Mouse (Mus musculus) gastrocnemius, postnatal 4 days (tissue): Measurements from ENCODE around the gene Islr. TPM values are rescaled to one million over a fixed set of nuclear protein-coding genes. Genes with fewer than 3 reads are reported as not detected.
A peak's percentile ranks its signal among the peaks of the same experiment; 100 is the strongest.
"Not testable (repeated sequence)": the region's sequence is repeated elsewhere in the genome, so short reads cannot be mapped to it uniquely, and the experiment has no call there.

Experiments used
- DNase-seq, 2 experiments: peaks; one replicate each; pipeline ENCODE4 v3.0.0; 2021 to 2022; ENCODE audit warnings: low spot score in 2 of 2, mixed read lengths in 2 of 2
- long read RNA-seq, 2 experiments: library from polyadenylated mRNA; stranded (forward); transcript quantifications; one replicate each; pipeline ENCODE4 v2.0.0; 2021
- total RNA-seq, 2 experiments: library from RNA; stranded (reverse); gene quantifications; 2 replicates each; pipeline ENCODE4 v1.2.3; 2021

Islr gene
- total RNA-seq, result 100 to 1,000 TPM; 179 to 208 TPM
- long read RNA-seq, experiment 1, transcript Islr-201 (2 exons, 2,223 nt), result minor isoform, 31 of 351 reads
- long read RNA-seq, experiment 1, transcript Islr-202 (2 exons, 2,076 nt), result major isoform, 206 of 351 reads
- long read RNA-seq, experiment 1, partial matches to known transcripts, result 0 of 351 reads
- long read RNA-seq, experiment 1, other reads (novel, unspliced or antisense), result 114 of 351 reads
- long read RNA-seq, experiment 2, transcript Islr-202 (2 exons, 2,076 nt), result major isoform, 193 of 369 reads
- long read RNA-seq, experiment 2, transcript Islr-201 (2 exons, 2,223 nt), result minor isoform, 51 of 369 reads
- long read RNA-seq, experiment 2, partial matches to known transcripts, result 0 of 369 reads
- long read RNA-seq, experiment 2, other reads (novel, unspliced or antisense), result 125 of 369 reads

DNA sequence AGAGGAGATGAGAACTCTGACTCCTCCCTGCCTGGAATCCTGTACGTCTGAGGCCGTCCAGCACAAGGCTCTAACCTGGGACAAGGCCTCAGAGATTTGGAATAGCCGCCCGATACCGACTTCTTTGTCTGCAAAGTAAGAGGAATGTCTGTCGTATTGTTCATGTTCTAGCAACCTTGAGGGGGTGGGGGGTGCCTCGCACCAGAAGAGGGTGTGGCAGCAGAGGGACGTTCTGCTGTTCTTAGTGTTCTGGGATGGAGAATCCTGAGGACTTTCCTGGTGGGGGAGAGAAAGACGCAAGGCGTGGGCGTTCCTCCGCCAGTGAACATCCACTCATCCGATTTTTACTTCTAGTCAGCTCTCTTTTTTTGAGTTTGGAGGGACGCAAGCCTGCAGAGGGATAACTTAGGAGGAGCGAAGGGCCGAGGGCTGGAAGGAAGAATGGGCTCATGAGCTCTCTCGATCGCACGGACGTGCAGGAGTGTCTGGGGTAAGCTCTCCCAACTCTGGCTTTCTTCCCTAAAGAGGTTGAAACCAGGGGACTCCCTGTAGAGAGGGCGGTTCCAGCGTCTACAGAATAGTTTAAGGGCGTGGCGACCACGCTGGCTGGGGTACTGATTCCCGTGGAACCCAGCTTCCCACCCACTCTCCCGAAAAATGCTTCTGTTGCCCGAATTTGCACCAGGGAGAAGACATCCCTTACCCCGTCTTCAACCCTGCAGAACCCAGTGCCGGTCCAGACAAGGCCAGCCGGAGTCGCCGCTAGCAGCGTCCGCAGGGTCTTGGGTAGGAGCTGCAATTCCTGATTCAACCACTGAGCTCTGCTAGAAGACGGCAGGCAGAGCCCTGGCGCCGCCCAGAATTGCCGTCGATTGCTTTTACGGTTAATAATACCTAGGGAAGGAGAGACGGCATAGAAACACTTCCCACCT, at the start of gene Islr, which contains the start of gene Islr2:
Gene Islr (minus strand): TSS at position 791 of the 932 bp plus-strand sequence.
Gene Islr2 (minus strand): TSS at position 804 of the 932 bp plus-strand sequence.
- peak; percentile 62 to 79 for DNase-seq

DNA sequence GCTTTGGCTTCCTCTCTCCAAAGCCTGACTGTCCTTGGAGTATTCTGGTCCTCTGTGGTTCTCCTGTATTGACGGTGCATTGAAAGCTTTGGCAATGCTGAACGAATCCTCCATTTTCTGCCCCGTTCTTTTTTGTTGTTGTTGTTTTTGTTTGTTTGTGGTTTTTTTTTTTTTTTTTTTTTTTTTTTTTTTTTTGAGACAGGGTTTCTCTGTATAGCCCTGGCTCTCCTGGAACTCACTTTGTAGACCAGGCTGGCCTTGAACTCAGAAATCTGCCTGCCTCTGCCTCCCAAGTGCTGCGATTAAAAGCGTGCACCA, 49.7 kb upstream of the Islr start:
- DNase-seq, result not testable (repeated sequence)

DNA sequence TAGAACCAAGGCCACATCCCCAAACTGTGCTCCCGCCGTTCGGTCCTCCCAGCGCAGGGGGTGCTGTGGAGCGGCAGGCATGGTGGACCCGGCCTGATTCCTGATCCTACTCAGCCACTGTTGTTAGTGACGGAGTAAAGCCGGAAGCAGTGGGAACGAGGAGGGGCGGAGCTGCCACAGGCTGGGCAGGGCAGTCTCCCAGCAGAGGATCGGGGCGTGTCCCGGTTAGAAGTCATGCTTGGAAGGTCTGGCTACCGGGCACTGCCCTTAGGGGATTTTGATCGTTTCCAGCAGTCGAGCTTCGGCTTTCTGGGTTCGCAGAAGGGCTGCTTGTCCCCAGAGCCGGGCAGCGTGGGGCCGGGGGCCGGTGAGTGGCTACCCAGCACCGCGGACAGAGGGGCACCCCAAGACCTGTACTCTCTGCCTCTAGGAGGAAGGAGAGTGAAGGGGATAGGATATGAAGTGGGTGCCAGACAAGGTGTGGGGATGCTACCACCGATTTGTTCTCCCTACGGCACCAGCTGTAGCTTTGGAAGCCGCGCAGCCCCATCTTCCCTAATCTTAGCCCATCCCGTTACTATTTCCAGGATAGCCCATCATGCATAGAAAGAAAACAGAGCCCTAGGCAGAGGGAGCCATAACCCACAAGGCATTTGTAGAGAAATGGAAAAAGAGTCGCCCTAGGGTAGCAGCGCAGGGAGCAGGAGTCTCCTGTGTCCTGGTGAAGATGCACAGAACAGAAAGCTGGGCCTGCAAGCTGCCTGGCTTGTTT, 49.1 kb upstream of the Islr start, which contains the start of gene Stoml1:
Gene Stoml1 (plus strand): TSS at position 132 of the 772 bp plus-strand sequence.
- peak; percentile 82 to 91 for DNase-seq

DNA sequence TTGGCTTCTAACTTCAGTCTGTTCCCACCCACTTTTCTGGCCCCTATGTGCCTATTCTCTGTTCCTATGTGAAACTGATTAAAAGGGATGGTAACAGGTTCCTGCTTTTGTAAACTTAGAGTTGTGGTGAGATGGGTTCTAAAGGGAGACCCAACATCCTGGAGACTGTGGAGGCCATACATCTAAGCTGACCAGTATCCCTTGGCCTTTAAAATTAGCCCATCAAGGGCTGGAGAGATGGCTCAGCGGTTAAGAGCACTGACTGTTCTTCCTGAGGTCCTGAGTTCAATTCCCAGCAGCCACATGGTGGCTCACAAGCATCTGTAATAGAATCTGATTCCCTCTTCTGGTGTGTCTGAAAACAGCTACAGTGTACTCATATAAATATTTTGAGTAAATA, 46.6 kb upstream of the Islr start:
- not testable (repeated sequence) for DNase-seq

DNA sequence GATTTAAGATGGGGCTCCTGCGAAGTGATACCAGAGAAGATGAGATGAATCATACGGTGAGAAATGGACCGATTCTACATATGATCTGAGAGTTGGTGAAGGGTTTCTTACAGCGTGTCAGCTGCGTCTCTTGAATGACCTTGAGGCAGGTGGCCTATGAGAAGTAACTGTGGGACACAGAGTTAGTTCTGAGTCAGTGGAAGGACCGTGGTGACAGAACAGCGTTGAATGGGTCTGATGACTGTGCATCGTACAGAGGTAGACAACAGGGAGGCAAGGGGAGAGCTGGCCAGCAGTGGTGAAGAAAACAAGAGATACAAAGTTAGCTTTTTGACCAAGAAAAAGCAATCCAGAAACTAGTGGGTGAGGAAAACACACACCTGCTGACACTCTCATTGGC, 46.2 kb upstream of the Islr start:
- DNase-seq, result no peak

DNA sequence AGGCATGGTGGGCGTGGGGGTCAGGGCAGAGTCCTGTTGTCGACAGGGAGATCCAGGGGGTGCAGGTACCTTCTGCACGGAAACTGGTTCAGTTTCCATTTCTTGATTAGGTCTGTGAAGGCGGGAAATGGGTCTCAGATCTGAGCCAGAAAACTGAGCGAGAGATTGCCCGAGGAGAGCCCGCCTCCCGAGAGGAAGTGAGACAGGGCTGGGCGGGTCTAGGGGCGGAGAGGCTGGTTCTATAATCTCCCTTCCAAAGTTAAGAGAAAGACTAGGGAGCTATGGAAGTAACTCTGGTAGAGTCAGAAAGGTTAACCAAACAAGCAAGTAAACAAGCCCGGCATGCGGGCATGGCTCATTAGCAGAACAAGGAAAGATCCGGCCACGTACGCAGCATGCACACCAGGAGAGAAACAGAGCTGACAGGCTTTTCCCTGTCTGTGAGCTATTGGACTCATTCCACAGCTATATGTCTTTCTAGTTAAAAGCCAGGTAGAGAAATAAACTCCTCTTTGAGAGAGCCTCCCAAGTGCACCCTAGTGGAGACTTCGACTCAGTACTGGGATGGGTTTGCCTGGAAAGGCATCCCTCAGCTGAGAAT, 45.6 kb upstream of the Islr start, which contains the start of gene Pml:
Gene Pml (minus strand): TSS at position 195 of the 601 bp plus-strand sequence.
- peak; percentile 47 to 75 for DNase-seq

DNA sequence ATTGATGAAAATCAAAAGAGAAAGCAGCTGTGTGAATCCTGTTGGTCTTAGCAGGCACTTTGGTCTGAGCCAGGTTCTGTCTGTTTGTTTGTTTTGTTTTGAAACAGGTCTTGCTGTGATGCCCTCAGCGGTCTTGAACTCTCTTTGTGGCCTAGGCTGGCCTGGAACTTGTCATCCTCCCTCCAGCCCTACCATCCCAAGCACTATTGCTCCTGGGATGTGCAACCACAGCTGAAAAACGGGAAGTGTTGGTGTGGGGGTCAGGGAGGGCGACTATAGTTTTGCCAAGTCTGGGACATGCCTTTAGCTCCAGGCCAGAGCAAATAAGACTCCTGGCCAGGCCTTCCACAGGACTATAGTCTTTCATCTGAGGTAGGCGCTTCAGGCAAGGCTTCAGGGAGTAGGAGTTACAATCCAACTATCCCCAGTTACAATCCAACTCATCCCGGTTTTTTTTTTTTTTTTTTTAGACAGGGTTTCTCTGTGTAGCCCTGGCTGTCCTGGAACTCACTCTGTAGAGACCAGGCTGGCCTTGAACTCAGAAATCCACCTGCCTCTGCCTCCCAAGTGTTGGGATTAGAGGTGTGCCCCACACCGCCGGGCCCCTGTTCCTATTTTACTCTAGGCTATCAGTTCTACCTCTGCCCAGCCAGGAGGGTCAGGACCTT, 44.8 kb upstream of the Islr start:
- DNase-seq, result no peak

DNA sequence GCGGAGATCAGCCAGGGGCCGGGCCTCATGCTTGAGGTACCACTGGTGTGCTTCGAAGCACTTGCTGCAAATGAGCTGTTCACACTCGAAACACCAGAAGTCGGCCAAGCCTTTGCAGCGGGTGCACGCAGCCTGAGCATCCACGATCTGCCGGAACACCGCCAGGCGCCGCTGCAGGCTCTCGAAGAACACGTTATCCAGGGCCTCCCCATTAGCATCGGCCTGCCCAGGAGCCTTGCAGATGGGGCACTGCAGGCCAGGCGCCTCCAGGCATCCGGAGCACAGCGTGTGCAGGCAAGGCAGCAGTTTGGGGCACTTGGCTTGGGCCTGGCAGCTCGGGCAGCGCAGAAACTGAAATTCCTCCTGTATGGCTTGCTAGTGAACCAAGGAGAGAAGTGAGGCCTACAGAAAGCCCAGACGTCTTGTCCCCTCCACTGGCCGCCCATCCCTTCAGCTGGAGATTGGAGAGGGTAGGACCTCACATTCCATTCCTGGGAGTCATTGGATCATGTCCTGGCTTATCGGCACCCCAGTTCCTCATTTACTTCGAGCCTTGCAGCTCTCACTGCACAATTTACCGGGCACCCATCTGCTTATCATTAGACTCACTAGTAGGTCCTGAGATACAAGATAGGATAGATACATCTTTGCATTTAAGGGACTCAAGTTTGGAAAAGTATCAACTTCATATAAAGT, 43.1 kb upstream of the Islr start:
- peak; percentile 72 to 89 for DNase-seq

DNA sequence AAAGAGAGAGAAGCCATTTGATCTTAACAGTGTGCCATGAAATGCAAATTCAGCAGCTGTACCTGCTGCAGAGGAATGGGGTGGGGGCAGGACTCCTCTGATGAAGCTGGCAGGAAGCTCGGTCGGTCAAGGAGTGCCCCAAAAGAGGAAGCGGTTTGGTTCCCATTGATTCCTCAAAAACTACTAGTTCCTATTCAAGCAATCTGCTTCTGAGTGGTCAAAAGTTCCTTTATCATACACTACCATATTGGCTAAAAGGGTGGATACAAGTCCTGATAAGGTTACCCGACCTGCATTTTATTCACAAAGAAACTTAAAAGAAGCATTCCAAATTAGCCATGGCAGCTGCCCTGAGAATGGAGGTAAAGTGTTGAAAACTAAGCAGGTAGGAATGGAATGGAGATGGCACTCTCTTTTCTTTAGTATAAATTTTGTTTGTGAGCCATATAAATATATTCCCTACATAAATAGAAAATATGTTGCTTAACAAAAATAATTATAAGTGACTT, 42.0 kb upstream of the Islr start:
- DNase-seq, result no peak

DNA sequence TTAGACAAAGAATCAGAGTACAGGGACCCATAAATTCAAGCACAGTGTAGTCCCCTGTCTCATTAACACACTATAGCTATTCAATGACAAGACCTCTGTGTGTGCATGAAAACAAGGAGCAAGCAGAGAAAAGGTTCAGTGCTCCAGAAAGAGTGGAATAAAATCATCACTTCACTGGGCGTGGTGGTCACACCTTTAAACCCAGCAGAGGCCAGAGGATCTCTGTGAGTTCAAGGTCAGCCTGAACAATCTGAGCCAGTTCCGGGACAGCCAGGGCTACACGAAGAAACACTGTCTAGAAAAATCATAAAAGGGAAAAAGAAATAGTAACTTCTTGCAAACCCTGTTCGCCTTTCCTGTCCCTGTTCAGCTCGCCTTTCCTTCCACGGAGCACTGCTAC, 39.6 kb upstream of the Islr start:
- DNase-seq, result no peak

DNA sequence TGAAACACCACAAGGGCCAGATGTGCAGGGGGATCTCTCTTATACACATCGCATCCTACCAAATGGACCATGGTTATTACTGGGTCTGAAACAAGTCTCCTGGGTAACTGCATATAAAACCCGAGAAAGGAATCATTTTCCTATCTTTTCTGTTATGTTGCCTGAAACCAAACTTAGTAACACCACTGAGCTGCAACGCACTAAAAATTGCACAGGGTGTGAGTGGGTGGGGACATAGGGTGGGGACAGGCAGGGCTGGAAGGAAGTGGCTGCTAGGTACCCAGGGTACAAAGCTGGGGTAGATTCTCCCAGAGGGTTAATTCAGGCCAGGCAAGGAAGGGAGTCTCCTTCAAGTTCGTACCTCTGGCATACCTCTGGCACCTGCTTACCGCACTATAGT, 38.6 kb upstream of the Islr start:
- DNase-seq, result no peak

DNA sequence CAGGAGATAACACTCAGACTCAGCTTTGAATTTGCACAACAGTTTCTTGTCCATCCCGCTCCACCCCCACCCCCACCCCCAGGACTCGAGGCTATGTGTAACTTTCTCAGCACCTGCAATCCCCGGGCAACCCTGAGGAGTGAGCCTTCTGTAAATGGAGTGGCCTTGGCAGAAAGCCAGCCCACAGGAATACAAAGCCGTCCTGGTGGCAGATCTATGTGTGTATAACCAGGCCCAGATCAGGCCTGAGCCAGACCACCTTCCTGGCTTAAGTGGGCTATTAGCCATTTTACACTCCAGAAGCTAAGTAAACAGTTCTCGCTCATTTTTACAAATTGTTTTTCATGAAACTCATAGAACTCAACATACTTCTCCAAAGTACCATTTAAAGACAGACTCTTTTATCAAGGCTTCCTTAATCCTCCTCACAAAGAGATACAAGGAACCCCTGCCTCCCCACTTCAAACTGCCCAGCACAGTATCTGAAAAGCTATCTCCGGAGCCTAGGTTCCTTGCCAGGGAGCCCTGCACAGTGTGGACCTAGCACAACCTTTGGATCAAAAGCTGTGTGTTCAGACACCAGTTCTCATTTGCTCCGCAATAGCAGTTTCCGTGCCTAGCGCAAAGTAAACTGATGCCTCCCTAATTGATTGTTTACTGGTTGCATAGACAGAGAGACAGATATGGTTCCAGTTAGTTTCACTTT, 37.8 kb upstream of the Islr start:
- DNase-seq, result no peak

DNA sequence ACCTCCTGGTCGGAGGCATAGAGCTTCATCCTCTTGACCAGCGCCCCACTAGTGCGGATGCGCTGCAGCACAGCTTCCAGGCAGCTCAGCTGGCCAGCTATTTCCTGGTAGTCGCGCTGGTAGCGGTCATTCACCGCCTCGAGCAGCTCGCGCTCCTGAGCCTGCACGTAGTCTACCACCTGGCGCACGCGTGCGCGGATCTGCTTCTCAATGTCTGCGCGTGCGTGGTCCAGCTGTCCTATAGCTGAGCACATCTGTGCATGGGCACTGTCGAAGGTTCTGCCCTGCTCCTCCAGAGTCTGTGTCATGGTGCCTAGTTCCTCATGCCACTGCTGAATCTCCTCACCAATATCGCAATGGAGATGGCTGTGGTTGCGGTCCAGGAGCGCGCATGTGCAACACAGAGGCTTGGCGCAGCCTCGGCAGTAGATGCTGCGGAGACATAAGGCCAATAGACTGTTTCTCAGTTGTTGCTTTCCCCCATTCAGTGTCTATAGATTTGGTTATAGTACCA, 30.5 kb upstream of the Islr start:
- no peak for DNase-seq

DNA sequence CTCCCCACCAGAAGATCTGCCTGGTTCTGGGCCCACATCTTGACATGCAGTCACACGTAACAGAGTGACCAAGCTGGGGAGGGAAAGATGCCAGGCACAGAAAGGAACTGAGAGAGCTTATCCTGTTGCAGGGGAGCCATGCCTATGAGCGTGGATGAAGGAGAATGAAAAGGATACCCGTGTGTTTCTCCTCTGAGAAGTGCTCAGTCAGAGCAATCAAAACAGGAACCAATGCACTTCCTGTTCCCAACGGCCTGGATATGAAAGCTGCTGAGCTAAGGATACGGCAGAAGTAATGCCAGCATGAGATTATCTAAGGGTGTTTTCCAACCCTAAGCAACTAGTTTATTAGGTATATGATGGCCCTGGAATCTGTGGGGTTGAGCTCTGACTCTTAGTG, 28.3 kb upstream of the Islr start:
- DNase-seq, result no peak

DNA sequence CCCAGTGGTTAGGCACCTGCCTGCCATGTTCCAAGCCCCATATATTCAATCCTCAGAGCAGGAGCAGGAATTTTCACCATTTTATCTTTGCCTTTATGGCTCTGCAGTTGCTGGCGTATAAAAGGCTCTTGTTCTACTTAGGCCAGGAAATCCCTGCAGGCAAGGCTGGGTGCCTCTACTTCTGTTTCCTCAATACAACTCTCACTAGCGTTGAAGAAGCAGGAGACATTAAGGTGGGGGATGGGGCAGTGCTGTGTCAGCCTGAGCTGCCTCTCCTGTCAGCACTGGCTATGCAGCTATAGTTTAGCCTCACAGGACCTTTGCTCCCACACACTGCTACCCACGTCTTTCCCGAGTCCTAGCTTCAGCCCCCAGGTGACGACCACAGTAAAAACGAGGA, 27.6 kb upstream of the Islr start:
- no peak for DNase-seq

DNA sequence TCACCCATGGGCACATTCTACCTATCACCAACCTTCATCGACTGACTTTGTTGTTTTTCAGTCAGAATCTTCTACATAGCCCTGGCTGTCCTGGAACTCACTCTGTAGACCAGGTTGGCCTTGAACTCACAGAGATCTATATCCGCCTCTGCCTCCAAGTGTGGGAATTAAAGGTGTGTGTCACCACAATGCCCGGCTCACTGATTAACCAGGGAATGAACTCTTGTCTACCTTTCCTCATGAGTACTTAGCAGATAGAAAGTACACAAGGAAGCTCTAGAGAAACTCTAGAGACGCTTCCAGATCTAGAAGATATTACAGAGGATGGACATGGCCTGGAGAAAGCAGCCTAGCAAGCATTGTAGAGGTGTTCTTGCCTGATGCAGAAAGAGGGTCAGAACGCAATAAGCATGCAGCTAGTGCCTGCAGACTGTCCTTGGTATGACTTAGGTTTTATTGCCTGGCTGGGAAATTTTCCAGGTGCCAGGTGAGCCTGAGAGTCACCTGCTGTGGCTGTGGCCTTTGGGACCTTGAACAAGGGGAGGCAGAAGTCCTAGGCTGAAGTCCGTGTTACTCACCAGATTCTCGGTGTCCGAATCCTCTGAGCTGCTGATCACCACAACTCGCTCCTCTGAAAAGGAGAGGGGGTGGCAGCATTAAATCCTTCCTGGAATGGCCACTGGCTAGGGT, 24.8 kb upstream of the Islr start:
- DNase-seq, result no peak

DNA sequence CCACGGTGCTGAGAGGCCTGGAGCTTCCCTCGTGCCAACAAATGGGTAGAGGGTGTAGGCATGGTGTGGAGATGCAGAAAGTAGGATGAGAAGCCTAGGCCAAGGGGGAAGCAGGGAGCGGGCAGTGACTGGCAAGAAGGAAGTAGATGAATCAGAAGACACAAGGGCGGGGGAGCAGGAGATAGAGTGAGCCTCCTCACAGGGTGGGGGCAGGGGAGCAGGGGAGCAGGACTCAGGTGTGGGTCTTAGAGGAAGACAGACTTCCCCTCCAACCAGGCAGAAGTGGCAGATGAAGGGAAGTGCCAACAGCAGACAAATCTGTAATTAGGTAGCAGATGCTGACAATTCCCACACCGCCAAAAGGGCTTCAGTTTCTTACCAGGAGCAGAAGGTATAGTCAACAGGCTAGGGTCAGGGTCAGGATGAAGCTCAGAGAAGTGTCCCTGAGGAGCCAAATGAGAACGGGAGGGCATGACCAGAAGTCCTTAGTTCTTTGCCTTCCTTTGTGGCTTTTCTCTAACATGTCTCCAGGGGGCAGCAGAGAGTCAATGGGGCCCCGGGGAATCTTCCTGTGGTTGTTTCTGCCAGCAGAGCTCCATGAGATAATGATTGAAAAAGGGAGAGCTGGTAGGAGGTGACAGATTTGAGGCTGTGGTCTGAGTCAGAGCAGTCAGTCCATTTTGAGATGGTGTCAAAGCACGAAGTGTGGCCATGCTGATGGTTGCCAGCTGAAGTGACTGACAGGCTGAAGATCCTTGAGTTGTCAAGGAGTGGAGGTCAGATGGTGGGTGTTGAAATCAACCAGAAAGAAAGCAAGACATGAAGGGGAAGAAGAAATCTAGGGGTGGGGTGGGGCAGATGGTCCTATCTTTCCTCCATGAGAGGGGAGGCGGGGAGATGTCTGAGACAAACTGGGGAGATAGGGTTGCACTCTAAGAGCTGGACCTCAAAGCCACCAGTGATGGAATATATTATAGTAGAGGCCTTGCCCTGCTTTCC, 22.1 kb upstream of the Islr start:
- DNase-seq, result peak in 1 of 2 experiments; percentile 45
